Mouse (Mus musculus) MEL (cell line): ENCODE data around the gene Serpina3i. TPM values are rescaled to one million over a fixed set of nuclear protein-coding genes. Genes with fewer than 3 reads are reported as not detected.

Experiments
- DNase-seq: peaks from one replicate; pipeline ENCODE4 v3.0.0; 2011; ENCODE audit warnings: low read depth, low spot score
- H3K27ac ChIP-seq: 2 replicates; pipeline ENCODE4 v1.5.1; 2012; ENCODE audit warnings: low read depth, mild to moderate bottlenecking, control low read depth, low read length, moderate library complexity; ENCODE audit not compliant: control insufficient read depth
- H3K27me3 ChIP-seq, 2 experiments: fragments of 150-350 bp in 1 of 2; sonication (generic) in 1 of 2; 2 replicates each; pipeline ENCODE4 v1.6.1; 2012; ENCODE audit warnings: low read length in 2 of 2, mild to moderate bottlenecking in 2 of 2, improper control_type of control experiment in 1 of 2, moderate library complexity in 1 of 2; ENCODE audit not compliant: insufficient read depth in 2 of 2, control insufficient read depth in 1 of 2
- H3K36me3 ChIP-seq, 2 experiments: 2 replicates each; pipeline ENCODE4 v1.6.1; 2012 to 2014; ENCODE audit warnings: low read length in 2 of 2, improper control_type of control experiment in 1 of 2, inconsistent platforms in 1 of 2, mild to moderate bottlenecking in 1 of 2; ENCODE audit not compliant: insufficient read depth in 2 of 2, control insufficient read depth in 1 of 2
- H3K4me1 ChIP-seq, 2 experiments: fragments of 150-350 bp in 1 of 2; sonication (generic) in 1 of 2; 2 replicates each; pipeline ENCODE4 v1.6.1; 2012; ENCODE audit warnings: low read length in 2 of 2, improper control_type of control experiment in 1 of 2, mild to moderate bottlenecking in 1 of 2; ENCODE audit not compliant: insufficient read depth in 2 of 2, control insufficient read depth in 1 of 2
- H3K4me3 ChIP-seq, 2 experiments: fragments of 150-350 bp in 1 of 2; sonication (generic) in 1 of 2; 2 replicates each; pipeline ENCODE4 v1.5.1; 2012; ENCODE audit warnings: low read depth in 2 of 2, low read length in 2 of 2, mild to moderate bottlenecking in 2 of 2, moderate library complexity in 2 of 2, control low read depth in 1 of 2, improper control_type of control experiment in 1 of 2; ENCODE audit not compliant: control insufficient read depth in 1 of 2, insufficient read depth in 1 of 2
- H3K79me2 ChIP-seq: 2 replicates; pipeline ENCODE4 v1.6.1; 2012; ENCODE audit warnings: mild to moderate bottlenecking, low read length, moderate library complexity; ENCODE audit not compliant: control insufficient read depth, poor library complexity, insufficient read depth
- H3K9ac ChIP-seq: 2 replicates; pipeline ENCODE4 v1.6.1; 2012; ENCODE audit warnings: low read depth, mild to moderate bottlenecking, control low read depth, low read length, moderate library complexity; ENCODE audit not compliant: control insufficient read depth, poor library complexity, severe bottlenecking
- H3K9me3 ChIP-seq: fragments of 150-350 bp; sonication (generic); replicated peaks from 2 replicates; pipeline ENCODE4 v1.6.1; 2012; ENCODE audit warnings: mild to moderate bottlenecking, low read length, improper control_type of control experiment, moderate library complexity; ENCODE audit not compliant: insufficient read depth
- BHLHE40 ChIP-seq: IDR thresholded peaks from 2 replicates; pipeline ENCODE4 v1.6.1; 2012; ENCODE audit warnings: low read depth, mild to moderate bottlenecking, inconsistent platforms, low read length, improper control_type of control experiment, borderline replicate concordance
- CHD1 ChIP-seq: IDR thresholded peaks from 2 replicates; pipeline ENCODE4 v1.6.1; 2012; ENCODE audit warnings: low read depth, mild to moderate bottlenecking, inconsistent platforms, low read length, improper control_type of control experiment
- CTCF ChIP-seq, 3 experiments: IDR thresholded peaks in 2 of 3; conservative IDR thresholded peaks in 1 of 3; 2 replicates each; pipeline ENCODE4 v1.5.1; 2011 to 2012; ENCODE audit warnings: low read length in 3 of 3, low read depth in 2 of 3, mild to moderate bottlenecking in 2 of 3, improper control_type of control experiment in 1 of 3, inconsistent platforms in 1 of 3, mixed read lengths in 1 of 3, moderate library complexity in 1 of 3; ENCODE audit not compliant: control insufficient read depth in 1 of 3, insufficient read depth in 1 of 3, poor library complexity in 1 of 3, severe bottlenecking in 1 of 3
- E2F4 ChIP-seq: IDR thresholded peaks from 2 replicates; pipeline ENCODE4 v1.6.1; 2011; ENCODE audit warnings: low read depth, low read length, improper control_type of control experiment, borderline replicate concordance
- ETS1 ChIP-seq: IDR thresholded peaks from 2 replicates; pipeline ENCODE4 v1.6.1; 2012; ENCODE audit warnings: low read depth, mild to moderate bottlenecking, inconsistent platforms, low read length, improper control_type of control experiment, moderate library complexity
- GABPA ChIP-seq: IDR thresholded peaks from 2 replicates; pipeline ENCODE4 v1.6.1; 2012; ENCODE audit warnings: low read depth, mild to moderate bottlenecking, inconsistent platforms, low read length, improper control_type of control experiment, moderate library complexity
- GATA1 ChIP-seq: IDR thresholded peaks from 2 replicates; pipeline ENCODE4 v1.6.1; 2011; ENCODE audit warnings: low read depth, low read length, improper control_type of control experiment
- HCFC1 ChIP-seq: IDR thresholded peaks from 2 replicates; pipeline ENCODE4 v1.6.1; 2012; ENCODE audit warnings: low read depth, mild to moderate bottlenecking, inconsistent platforms, low read length, improper control_type of control experiment, moderate library complexity
- KAT2A ChIP-seq: conservative IDR thresholded peaks from 2 replicates; pipeline ENCODE4 v1.6.1; 2012; ENCODE audit warnings: low read depth, low read length, improper control_type of control experiment, inconsistent platforms
- MAFK ChIP-seq: IDR thresholded peaks from 2 replicates; pipeline ENCODE4 v1.6.1; 2011; ENCODE audit warnings: low read depth, mild to moderate bottlenecking, low read length, improper control_type of control experiment, borderline replicate concordance
- MAX ChIP-seq: IDR thresholded peaks from 2 replicates; pipeline ENCODE4 v1.6.1; 2011; ENCODE audit warnings: low read length, improper control_type of control experiment
- MEF2A ChIP-seq: IDR thresholded peaks from 2 replicates; pipeline ENCODE4 v1.6.1; 2014; ENCODE audit warnings: low read depth, mild to moderate bottlenecking, inconsistent platforms, low read length, improper control_type of control experiment; ENCODE audit not compliant: poor library complexity, insufficient replicate concordance, severe bottlenecking; ENCODE audit errors: extremely low read depth
- POLR2A ChIP-seq, 2 experiments: IDR thresholded peaks; 2 replicates each; pipeline ENCODE4 v1.6.1; 2011 to 2012; ENCODE audit warnings: low read length in 2 of 2, mild to moderate bottlenecking in 2 of 2, control low read depth in 1 of 2, improper control_type of control experiment in 1 of 2, low read depth in 1 of 2, moderate library complexity in 1 of 2; ENCODE audit not compliant: control insufficient read depth in 1 of 2, insufficient read depth in 1 of 2, poor library complexity in 1 of 2
- POLR2AphosphoS2 ChIP-seq: IDR thresholded peaks from 2 replicates; pipeline ENCODE4 v1.6.1; 2011; ENCODE audit warnings: low read length, improper control_type of control experiment
- SMC3 ChIP-seq: IDR thresholded peaks from 2 replicates; pipeline ENCODE4 v1.6.1; 2011; ENCODE audit warnings: low read depth, low read length, improper control_type of control experiment
- TCF12 ChIP-seq: IDR thresholded peaks from 2 replicates; pipeline ENCODE4 v1.6.1; 2014; ENCODE audit warnings: low read depth, mild to moderate bottlenecking, inconsistent platforms, low read length, improper control_type of control experiment, moderate library complexity
- USF1 ChIP-seq: IDR thresholded peaks from 2 replicates; pipeline ENCODE4 v1.6.1; 2014; ENCODE audit warnings: low read depth, mild to moderate bottlenecking, inconsistent platforms, low read length, improper control_type of control experiment, moderate library complexity
- ZC3H11A ChIP-seq: IDR thresholded peaks from 2 replicates; pipeline ENCODE4 v1.6.1; 2012; ENCODE audit warnings: low read depth, mild to moderate bottlenecking, inconsistent platforms, low read length, improper control_type of control experiment
- ZMIZ1 ChIP-seq: IDR thresholded peaks from 2 replicates; pipeline ENCODE4 v1.6.1; 2012; ENCODE audit warnings: low read depth, mild to moderate bottlenecking, inconsistent platforms, low read length, improper control_type of control experiment, moderate library complexity
- ZNF384 ChIP-seq: IDR thresholded peaks from 2 replicates; pipeline ENCODE4 v1.6.1; 2012; ENCODE audit warnings: low read depth, mild to moderate bottlenecking, inconsistent platforms, low read length, improper control_type of control experiment
- polyA plus RNA-seq, 2 experiments: library from polyadenylated mRNA; stranded (reverse) in 1 of 2; unstranded in 1 of 2; fragments of >175 nt in 1 of 2; fragments of >200 nt in 1 of 2; gene quantifications; 2 replicates each; pipeline versions ENCODE4 v1.2.1 to v1.2.4; 2012; ENCODE audit warnings: low replicate concordance in 2 of 2, low read depth in 1 of 2; ENCODE audit not compliant: insufficient read length in 2 of 2, insufficient read depth in 1 of 2, missing spikeins in 1 of 2
- total RNA-seq: library from RNA; depleted of rRNA; stranded (reverse); fragments of 300-350 nt; gene quantifications from 2 replicates; pipeline ENCODE4 v1.2.3, GENCODE M21; 2012

Serpina3i gene
- total and polyA plus RNA-seq, 3 experiments = not detected

- no peaks in the 10 kb centered on the region for H3K36me3 ChIP-seq
- H3K79me2 ChIP-seq = no peaks in the 10 kb centered on the region
- H3K9ac ChIP-seq = no peak overlapping the region
- no peaks in the 10 kb centered on the region for H3K4me1 ChIP-seq
- H3K27ac ChIP-seq = no peak overlapping the region
- H3K9me3 ChIP-seq = no peaks in the 10 kb centered on the region
- no peak for TF ChIP-seq BHLHE40
- TF ChIP-seq USF1 = no peak
- TF ChIP-seq TCF12 = no peak
- no peak for TF ChIP-seq MAX
- TF ChIP-seq E2F4 = no peak
- TF ChIP-seq CTCF (IDR thresholded peaks at IDR 0.05 in 2 of 3, conservative IDR thresholded peaks at IDR 0.05 in 1 of 3; ENCODE audit: control insufficient read depth in 1 of 3, insufficient read depth in 1 of 3, low read depth in 2 of 3, low read length in 3 of 3, poor library complexity in 1 of 3, severe bottlenecking in 1 of 3) = no peak
- no peak for TF ChIP-seq HCFC1
- TF ChIP-seq POLR2A (IDR thresholded peaks at IDR 0.05; ENCODE audit: control insufficient read depth in 1 of 2, insufficient read depth in 1 of 2, low read depth in 1 of 2, low read length in 2 of 2, poor library complexity in 1 of 2) = no peak
- no peak for TF ChIP-seq KAT2A
- TF ChIP-seq ZNF384 = no peak
- TF ChIP-seq MAFK = no peak
- no peak for DNase-seq
- no peak overlapping the region for H3K4me3 ChIP-seq
- H3K27me3 ChIP-seq = no peaks in the 10 kb centered on the region
Measured at GRCm38 (mm10) chr12:104283380-104283779, 20.5 kb downstream of the Serpina3i start.

- Histone ChIP-seq H3K79me2 (no peaks in the 10 kb centered on the region), H3K4me3 (no peak overlapping the region), H3K27me3 (no peaks in the 10 kb centered on the region), H3K36me3 (no peaks in the 10 kb centered on the region), H3K9ac (no peak overlapping the region), H3K9me3 (no peaks in the 10 kb centered on the region), H3K4me1 (no peaks in the 10 kb centered on the region), H3K27ac (no peak overlapping the region)
- no peak for DNase-seq
- TF ChIP-seq ETS1 (no peak), GATA1 (no peak), ZC3H11A (no peak)
Measured at GRCm38 (mm10) chr12:104288336-104288735, 25.4 kb downstream of the Serpina3i start.

- no peaks in the 10 kb centered on the region for H3K79me2 ChIP-seq
- no peaks in the 10 kb centered on the region for H3K9me3 ChIP-seq
- H3K4me3 ChIP-seq = no peak overlapping the region
- H3K27me3 ChIP-seq = no peaks in the 10 kb centered on the region
- H3K9ac ChIP-seq = no peak overlapping the region
- no peak for DNase-seq
- H3K4me1 ChIP-seq = no peaks in the 10 kb centered on the region
- TF ChIP-seq MEF2A (no peak), CHD1 (no peak), ZNF384 (no peak), ZMIZ1 (no peak), ZC3H11A (no peak), POLR2AphosphoS2 (no peak), POLR2A (IDR thresholded peaks at IDR 0.05; ENCODE audit: control insufficient read depth in 1 of 2, insufficient read depth in 1 of 2, low read depth in 1 of 2, low read length in 2 of 2, poor library complexity in 1 of 2) (no peak), E2F4 (no peak), SMC3 (no peak), GABPA (no peak)
- TF ChIP-seq, all 39 proteins: peak for 0
- Histone ChIP-seq H3K27ac (no peak overlapping the region), H3K36me3 (no peaks in the 10 kb centered on the region)
Measured at GRCm38 (mm10) chr12:104289872-104290271, 26.9 kb downstream of the Serpina3i start.
